Mouse (Mus musculus): ENCODE measurements around the gene Arhgap27.

The Arhgap27 gene

DNA sequence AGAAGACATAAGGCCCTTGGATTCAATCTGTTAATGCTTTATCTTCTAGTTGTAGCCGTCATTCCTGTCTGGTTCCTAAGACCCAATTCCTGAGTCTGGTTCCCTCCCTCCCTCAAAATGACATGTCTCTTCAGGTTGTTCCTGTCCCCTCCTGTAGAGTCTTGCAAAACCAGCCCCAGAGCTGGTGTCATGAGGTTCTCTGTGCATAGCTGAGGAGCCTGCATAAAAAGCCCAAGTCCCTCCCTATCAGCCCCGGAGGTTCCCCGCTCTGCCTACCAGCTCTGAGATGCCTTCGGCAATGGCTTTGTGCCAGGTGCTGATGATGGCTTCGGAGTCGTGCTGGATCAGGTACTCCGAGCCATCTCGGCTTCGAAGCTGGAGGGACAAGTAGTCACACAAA, 28.6 kb downstream of the Arhgap27 start:
- no peak for TF ChIP-seq GATA4 (IDR thresholded peaks at IDR 0.05; ENCODE audit: insufficient replicate concordance, low read length)

DNA sequence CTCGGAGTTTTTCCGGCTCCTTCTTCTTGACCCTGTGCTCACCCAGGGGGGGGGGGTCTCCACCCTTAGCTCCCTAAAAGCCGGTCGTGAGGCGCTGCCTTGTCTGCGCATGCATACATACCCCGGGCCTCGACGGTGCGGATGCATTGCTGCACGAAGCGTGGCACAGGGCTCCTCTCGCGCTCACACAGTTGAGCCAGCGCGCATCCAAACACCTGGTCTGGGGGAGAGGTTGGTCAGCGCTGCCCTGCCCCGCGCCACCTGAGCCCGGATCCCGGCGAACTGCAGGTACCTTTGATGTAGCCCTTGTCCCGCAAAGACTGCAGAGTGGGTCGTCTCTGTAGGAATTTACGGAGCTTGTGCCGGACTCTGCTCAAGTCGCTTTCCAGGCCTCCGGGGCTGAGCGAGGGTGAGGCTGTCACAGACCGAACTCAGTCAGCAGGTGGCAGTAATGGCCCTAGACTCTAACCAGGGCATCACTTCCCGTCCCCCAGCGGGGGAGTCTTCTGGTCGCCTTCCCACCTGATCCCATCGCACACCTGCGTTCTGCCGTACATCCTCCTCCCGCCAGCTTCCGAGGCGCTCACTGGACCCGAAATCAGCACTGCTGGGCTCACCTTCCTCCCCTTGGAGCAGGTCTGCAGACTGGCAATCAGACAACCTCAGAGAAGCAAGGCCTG, 29.6 kb downstream of the Arhgap27 start:
- TF ChIP-seq GATA4 (IDR thresholded peaks at IDR 0.05; ENCODE audit: insufficient replicate concordance, low read length), result no peak

DNA sequence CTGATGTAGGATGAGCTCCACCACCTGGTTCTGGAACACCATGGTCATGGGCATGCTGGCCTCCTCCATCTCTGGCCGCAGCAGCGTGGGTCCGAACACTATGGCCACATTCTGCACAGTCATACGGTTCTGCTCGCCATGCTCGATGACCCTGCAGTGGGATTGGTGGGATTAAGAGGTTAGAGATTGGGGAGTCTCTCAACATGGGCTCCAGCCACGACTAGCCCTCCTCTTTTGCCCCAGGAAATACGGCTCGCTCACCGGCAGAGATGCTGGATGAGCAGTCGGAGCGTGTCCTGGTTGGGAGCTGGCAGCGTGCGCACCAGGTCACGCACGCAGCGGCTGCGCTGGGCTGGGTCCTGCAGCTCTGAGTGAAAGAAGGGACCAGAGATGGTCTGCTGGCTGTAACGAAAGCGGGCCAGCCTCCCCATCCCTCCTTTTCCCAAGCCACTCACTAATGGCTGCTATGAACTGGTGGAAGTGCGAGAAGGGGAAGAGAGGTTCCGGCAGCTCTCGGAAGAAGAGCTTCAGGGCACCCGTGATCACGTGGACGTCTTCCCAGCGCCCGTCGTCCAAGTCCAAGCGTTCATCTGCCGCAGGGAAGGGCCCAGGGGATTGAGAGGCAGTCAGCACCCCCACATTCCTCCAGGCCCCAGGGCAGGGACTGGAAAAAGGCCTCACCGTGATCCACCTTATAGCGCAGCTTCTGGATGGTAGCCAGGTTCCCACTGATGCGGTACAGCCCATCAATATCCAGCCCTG, 30.4 kb downstream of the Arhgap27 start:
- TF ChIP-seq GATA4 (IDR thresholded peaks at IDR 0.05; ENCODE audit: insufficient replicate concordance, low read length), result no peak

DNA sequence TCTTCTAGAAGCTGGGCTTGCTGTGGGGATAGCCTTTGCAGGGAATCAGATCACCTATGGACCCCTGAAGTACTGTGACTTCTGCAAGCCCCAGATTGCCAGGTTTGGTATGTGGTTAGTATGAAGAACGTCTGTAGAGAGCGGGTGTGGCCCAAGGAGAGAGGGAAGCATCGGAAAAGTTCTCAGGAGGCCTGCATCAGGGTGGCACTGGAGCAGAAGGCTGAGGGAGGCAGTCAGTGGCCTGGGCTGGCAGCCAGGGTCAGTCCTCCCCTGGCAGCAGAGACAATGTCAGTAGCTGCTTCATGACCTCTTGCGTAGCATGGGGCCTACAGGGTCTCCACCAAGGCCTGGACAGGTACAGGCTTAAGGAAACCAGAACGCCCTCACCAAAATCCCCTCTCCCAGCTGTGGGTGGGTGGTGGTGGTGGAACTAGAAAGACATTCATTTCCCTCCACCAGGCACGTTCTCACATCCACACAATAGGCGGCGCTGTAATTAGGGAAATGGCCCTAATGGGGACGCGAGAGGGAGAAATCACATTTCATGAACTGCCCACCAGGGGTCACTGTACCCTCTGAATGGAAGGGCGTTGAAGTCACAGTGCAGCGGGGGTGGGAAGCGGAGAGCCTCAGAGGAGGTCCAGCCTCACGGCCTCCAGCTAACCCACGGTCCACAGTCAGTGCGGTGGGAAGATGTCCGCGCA, 31.2 kb downstream of the Arhgap27 start:
- no peak for TF ChIP-seq GATA4 (IDR thresholded peaks at IDR 0.05; ENCODE audit: insufficient replicate concordance, low read length)

DNA sequence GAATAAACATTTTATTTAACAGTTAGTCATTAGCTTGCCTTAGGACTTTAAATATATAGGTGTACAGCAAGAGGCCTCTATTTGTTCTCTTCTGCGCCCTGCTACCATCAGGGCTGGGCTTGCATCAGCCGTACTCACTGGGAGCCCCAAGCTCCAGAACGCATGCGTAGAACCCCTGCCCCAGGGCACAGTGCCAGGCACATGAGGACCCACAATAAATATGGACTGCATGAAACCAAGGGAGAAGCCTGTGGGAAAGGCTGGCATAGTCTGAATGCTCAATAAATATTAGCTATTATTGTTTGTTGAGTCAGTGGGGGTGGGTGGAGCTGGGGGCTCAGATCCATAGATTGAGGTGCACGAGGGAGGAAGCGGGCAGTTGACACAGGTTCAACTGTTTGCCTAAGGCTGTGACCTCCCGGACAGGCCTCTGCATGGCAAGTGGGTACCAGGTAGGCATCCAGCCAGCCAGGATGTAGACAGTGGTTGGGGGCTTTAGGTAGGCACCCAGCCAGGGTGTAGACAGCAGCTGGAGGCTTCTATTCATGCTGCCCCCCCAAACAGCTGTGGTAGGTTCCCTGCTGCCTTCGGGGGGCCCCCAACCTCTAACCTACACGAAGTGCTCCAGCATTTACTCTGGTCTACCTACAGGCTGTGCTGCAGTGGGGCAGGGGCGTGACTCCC, 31.8 kb downstream of the Arhgap27 start:
- TF ChIP-seq GATA4 (IDR thresholded peaks at IDR 0.05; ENCODE audit: insufficient replicate concordance, low read length), result no peak

DNA sequence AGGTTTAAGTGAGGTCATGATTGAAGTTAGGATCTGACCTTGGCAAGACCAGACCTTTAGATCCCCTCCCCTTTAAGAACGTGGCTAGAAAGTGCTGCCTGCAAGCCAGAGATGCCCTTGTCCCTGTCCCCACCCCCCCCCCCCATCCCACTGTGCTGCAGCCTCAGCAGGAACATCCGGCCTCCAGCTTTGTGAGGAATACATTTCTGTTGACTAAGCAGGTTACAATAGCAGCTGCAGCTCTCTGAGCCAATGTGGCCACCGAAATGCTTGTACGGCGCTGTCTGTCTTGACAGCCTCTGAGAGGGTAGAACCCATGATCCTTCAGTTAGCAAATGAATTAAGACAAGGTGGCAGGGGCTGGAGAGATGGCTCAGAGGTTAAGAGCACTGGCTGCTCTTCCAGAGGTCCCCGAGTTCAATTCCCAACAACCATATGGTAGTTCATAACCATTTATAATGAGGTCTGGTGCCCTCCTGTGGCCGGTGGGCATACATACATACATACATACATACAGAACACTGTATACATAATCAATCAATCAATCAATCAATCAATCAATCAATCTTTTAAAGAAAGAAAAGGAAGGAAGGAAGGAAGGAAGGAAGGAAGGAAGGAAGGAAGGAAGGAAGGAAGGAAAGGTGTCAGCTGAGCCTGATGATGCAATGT, 32.7 kb downstream of the Arhgap27 start:
- no peak for TF ChIP-seq GATA4 (IDR thresholded peaks at IDR 0.05; ENCODE audit: insufficient replicate concordance, low read length)

DNA sequence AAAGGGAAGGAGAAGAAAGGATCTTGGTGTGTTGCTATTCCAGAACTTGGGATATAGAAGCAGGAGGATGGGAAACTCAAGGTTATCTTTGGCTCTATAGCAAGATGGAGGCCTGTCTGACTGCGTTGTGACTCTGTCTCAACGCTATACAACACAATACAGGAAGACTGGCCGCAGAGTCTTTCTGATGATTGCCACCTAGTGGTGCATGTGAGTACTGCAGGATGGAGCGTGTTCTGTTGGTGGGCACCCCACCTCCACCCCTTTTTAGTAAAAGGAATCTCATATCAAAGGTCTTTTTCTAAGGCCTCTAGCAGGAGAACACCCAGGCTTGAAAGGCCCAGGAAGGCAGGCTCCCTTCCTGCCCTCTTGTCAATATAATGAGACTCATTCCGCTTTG, 36.5 kb downstream of the Arhgap27 start:
- no peak for TF ChIP-seq GATA4 (IDR thresholded peaks at IDR 0.05; ENCODE audit: insufficient replicate concordance, low read length)

DNA sequence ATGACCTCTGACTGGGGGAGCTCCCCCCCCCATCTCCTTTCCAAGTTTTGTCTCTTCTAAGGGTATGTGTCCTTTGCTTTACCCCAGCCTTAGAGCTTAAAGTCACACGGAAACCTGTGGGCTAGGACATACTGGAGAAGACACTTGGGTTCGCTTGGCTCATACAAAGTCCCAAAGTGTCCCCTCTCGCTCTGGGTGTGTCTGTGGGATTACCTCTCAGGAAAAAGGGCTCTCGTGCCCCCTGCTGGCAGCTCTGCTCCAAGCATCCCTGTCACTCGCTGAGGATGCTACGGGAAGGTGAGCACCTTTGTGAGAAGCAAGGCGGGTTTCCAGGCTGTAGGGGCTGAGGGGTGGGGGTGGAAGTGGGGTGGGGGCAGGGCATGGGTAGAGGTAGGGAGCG, 38.3 kb downstream of the Arhgap27 start:
- no peak for TF ChIP-seq GATA4 (IDR thresholded peaks at IDR 0.05; ENCODE audit: insufficient replicate concordance, low read length)

DNA sequence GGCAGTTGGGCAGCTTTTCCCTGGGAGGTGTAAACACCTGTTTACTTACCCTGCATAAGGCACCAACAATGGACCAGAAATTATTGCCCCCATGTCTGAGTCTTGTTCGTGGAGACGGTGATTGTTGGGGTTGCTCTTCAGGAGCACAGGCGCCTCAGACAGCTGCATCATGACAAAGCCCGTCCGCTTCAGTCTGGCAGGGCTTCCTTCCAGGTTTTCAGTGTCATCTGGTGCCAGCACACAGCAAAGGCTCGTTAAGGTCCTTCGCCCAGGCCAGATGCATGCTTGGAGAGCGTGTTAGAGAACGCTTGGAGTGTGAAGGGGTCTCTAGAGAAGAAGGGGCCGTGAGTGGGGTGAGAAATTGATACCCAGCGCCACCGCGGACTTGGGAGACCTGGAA, 38.8 kb downstream of the Arhgap27 start:
- no peak for TF ChIP-seq GATA4 (IDR thresholded peaks at IDR 0.05; ENCODE audit: insufficient replicate concordance, low read length)

DNA sequence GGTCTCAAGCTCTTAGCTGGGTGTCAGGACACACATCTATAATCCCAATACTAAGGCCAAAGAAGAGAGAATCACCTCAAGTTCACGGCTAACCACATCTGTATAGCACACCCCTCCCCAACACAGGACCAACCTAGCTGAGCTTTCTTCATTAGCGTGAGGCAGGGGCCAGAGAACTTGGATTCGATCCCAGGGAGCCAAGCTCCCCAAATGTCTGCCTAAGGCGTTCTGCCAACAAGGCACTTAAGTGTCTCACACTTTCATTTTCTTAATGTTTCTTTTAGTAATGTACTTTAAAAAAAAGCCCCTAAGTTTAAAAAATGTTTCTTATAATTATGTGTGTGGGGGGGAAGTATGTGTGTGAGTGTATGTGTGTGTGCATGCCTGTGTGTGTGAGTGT, 42.8 kb downstream of the Arhgap27 start:
- no peak for TF ChIP-seq GATA4 (IDR thresholded peaks at IDR 0.05; ENCODE audit: insufficient replicate concordance, low read length)

DNA sequence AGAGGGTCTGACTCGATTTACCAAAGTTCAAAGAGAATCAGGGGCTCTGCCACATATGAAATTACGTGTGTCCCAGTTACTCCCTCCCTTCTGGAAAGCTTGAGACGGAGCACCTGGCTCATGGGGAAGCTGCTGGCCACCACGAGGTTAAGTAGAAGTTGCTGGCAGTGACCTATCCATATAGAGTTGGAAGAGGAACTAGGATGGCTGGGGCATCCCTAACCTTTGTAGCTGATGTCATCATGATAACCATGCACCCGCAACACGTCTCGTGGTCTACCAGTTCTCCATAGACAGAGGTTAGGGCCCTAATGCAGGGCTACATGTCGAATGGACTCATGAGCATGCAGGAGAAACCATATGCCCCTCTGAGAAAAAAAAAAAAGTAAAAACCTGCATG, 43.3 kb downstream of the Arhgap27 start:
- no peak for TF ChIP-seq GATA4 (IDR thresholded peaks at IDR 0.05; ENCODE audit: insufficient replicate concordance, low read length)

DNA sequence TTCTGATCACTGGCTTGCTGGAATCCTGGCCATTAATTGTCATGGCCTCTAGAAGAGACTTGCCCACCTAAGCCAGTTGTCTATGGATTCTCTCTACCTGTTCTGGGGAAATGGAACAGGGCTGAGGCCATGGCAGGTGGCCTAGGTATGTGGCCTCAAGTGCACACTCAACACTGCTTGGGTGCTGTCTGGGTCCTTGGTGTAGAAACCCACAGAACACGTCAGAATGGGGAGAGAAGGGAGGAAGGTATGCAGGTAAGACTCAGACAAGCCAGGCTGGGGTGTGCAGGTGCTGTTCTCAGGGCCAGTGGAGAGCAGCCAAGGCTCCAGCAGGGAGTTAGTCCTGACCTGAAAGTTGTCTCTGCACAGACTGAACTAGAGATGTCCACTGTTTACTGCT, 45.5 kb downstream of the Arhgap27 start:
- no peak for TF ChIP-seq GATA4 (IDR thresholded peaks at IDR 0.05; ENCODE audit: insufficient replicate concordance, low read length)

DNA sequence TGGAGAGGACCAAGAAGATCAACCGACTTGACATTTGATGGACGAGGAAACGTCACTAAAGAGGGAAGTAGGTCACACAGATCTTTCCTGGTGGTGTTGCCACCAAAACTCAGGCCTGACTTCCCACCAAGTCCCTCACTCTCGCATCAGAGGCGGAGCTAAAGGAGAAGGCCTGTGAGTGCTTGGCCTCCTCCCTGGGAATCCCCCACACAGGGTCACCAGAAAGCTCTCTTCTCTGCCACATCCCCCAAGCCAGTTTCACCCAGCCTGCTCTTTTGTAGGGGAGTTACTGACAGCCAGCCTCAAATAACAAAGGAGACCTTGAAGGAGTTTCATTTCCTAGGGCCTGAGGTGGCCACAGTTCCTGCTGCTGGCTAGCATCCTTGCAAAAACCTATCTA, 48.1 kb downstream of the Arhgap27 start:
- no peak for TF ChIP-seq GATA4 (IDR thresholded peaks at IDR 0.05; ENCODE audit: insufficient replicate concordance, low read length)

DNA sequence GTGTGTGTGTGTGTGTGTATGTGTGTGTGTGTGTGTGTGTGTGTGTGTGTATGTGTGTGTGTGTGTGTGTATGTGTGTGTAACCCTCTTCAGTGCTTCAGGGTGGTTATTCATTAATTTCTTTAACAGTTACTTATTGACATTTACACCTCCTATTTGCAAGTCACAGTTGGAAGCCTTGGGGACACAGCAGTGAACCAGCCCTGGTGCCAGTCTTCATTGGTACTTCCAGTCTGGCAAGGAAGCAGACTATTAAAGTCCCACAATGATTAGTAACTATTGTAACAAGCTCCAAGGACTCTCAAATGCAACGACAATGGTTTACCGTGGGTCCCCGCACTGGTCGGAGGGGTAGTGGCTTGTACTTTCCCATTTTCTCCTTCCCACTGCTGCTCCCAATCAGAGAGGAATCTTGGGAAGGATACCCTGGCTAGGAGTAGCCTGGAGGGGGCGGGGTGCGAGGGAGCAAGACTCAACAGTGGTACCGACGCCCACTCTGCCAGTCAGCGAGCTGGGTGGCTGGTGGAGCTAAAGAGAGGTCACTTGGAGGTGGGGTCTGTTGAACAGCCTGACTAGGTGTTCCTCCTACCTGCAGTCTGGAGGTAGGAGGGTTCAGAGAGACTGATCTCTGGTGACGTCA, 48.6 kb downstream of the Arhgap27 start:
- no peak for TF ChIP-seq GATA4 (IDR thresholded peaks at IDR 0.05; ENCODE audit: insufficient replicate concordance, low read length)

DNA sequence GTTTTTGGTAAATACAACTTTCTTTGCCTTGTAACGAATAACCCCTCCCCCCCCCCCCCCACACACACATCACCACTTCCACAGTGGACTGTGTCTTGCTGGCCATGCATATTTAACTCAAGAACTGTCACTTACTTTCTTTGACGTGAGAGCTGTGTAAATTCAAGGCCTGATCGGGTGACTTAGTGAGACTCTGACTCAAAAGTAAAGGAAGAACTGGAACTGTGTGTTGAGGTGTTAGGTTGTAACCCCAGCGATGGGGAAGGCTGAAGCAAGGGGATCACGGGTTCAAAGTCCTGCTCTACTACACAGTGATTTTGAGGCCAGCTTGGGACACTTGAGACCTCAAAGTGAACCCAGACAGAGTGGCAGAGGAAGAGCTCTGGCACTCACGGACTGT, 50.0 kb downstream of the Arhgap27 start:
- no peak for TF ChIP-seq GATA4 (IDR thresholded peaks at IDR 0.05; ENCODE audit: insufficient replicate concordance, low read length)
